Mouse (Mus musculus): Measurements from ENCODE around the gene Asic2. TPM values are rescaled to one million over a fixed set of nuclear protein-coding genes. Genes with fewer than 3 reads are reported as not detected.
A peak's percentile ranks its signal among the peaks of the same experiment; 100 is the strongest.

Asic2 gene
- polyA plus RNA-seq, 1 experiment from 2014 or later: 1.6 TPM

DNA sequence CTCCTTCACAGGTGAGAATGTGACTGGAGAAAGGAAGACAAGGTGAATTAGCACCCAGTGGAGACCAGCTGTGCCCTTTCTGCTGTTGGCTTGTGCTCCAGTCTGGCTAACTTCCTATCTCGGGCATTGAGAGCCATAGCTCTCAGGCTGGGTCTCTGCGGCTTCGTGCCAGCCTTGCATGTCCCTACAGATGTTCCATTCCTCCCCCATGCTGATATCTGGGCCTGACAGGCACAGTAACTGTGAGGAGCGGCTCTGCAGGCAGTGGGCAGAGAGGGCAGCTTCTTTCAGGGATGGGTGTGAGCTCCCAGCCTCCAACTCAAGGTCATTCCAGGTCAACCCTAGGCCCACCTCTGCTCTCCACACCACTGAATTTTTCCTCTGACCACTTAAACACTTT, 31.2 kb upstream of the Asic2 start:
- Histone ChIP-seq H3K4me2 (no peak overlapping the region), H3K27me3 (ENCODE audit: control insufficient read depth, insufficient read depth, low read length) (no peaks in the 10 kb centered on the region), H3K27ac (ENCODE audit: low read depth, low read length) (no peak overlapping the region), H3K9ac (ENCODE audit: low read length) (no peak overlapping the region), H3K4me1 (ENCODE audit: control insufficient read depth, insufficient read depth, low read length) (no peaks in the 10 kb centered on the region), H3K36me3 (ENCODE audit: control insufficient read depth, insufficient read depth, low read length) (no peaks in the 10 kb centered on the region), H3K4me3 (ENCODE audit: low read depth, low read length) (no peak overlapping the region), H3K9me3 (ENCODE audit: control insufficient read depth, low read length) (no peaks in the 10 kb centered on the region)
- no peak for ATAC-seq (ENCODE audit: low FRiP score)
- 86% methylated on average over 4 of the region's 4 CpGs for WGBS
- peak; percentile 72 for DNase-seq (ENCODE audit: low spot score, missing footprints)

DNA sequence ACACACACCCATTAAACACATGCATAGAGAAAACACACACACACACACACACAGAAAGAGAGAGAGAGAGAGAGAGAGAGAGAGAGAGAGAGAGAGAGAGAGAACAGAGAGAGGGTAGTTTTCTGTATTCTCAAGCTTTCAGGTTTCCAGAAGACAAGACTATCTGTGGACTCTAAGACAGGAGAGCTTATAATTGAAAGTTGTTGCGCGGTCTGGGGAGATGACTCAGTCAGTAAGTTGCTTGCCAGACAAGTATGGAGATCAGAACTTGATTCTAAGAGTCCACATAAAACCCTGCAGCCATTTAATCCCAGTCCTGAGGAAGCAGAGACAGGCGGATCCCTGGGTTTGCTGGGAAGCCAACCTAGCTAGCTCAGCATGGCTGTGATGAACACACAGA, 30.4 kb upstream of the Asic2 start:
- Histone ChIP-seq H3K4me2 (no peak overlapping the region), H3K27me3 (ENCODE audit: control insufficient read depth, insufficient read depth, low read length) (no peaks in the 10 kb centered on the region), H3K9me3 (ENCODE audit: control insufficient read depth, low read length) (no peaks in the 10 kb centered on the region), H3K36me3 (ENCODE audit: control insufficient read depth, insufficient read depth, low read length) (no peaks in the 10 kb centered on the region), H3K27ac (ENCODE audit: low read depth, low read length) (no peak overlapping the region), H3K4me1 (ENCODE audit: control insufficient read depth, insufficient read depth, low read length) (no peaks in the 10 kb centered on the region), H3K4me3 (ENCODE audit: low read depth, low read length) (no peak overlapping the region), H3K9ac (ENCODE audit: low read length) (no peak overlapping the region)
- WGBS: 93% methylated on average over 3 of the region's 3 CpGs
- ATAC-seq (ENCODE audit: low FRiP score) (no peak), DNase-seq (ENCODE audit: low spot score, missing footprints) (peak; percentile 66)

DNA sequence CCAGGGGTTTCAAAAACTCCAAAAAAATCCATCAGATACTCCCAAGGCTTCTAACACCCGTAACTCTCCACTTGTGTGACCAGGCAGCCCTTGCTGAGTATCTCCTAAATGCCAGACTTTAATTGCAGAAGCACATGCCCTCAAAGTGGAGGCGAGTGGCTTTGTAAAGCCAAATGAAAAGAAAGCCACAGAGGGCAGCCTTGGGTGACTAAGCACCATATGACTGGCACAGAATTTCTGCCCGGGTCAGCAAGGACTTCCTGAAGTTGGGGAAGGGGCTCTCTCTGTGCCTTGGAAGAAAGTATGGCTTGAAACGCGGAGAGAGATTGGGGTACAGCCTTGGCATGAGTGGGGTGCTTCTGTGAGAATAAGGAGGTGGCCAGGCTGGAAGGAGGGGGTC, 28.8 kb upstream of the Asic2 start:
- Histone ChIP-seq H3K36me3 (ENCODE audit: control insufficient read depth, insufficient read depth, low read length) (no peaks in the 10 kb centered on the region), H3K4me3 (ENCODE audit: low read depth, low read length) (no peak overlapping the region), H3K9ac (ENCODE audit: low read length) (no peak overlapping the region), H3K4me2 (no peak overlapping the region), H3K27ac (ENCODE audit: low read depth, low read length) (no peak overlapping the region), H3K9me3 (ENCODE audit: control insufficient read depth, low read length) (no peaks in the 10 kb centered on the region), H3K4me1 (ENCODE audit: control insufficient read depth, insufficient read depth, low read length) (no peaks in the 10 kb centered on the region), H3K27me3 (ENCODE audit: control insufficient read depth, insufficient read depth, low read length) (no peaks in the 10 kb centered on the region)
- ATAC-seq (ENCODE audit: low FRiP score): no peak
- whole genome bisulfite sequencing: 86% methylated on average over 5 of the region's 5 CpGs
- no peak for DNase-seq (ENCODE audit: low spot score, missing footprints)

DNA sequence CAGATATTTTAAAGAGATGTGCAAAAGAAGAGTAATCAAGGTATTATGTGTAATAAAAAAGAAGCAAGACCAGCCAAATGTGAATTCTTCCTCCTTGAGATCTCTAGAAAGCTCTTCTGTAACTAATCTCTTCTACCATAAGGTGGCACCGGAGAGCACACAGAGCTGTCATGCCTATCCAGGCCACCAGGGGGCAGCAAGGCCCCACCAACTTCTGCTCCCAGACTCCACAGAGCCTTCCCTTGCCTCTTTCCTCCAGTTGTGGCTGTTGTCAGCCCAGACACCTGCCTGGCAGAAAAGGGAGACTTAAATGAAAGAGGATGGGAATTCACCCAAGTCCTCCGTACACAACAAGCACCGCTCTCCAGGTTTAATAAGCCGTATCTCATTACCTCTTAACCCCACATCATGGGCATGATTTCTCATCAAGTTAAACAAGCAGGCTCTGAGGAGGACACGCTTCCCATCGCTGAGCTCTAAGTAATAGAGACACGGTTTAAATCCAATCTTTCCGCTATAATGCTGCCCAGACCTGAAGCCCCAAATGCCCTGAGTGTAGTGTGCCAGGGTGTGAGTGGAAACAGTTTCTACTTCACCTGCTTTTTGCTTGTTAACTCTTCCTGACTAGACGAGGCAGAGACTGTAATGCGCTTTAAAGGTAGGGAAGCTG, 28.1 kb upstream of the Asic2 start:
- DNase-seq (ENCODE audit: low spot score, missing footprints): peak; percentile 99
- no peak for ATAC-seq (ENCODE audit: low FRiP score)
- 68% methylated on average over 10 of the region's 10 CpGs for WGBS

DNA sequence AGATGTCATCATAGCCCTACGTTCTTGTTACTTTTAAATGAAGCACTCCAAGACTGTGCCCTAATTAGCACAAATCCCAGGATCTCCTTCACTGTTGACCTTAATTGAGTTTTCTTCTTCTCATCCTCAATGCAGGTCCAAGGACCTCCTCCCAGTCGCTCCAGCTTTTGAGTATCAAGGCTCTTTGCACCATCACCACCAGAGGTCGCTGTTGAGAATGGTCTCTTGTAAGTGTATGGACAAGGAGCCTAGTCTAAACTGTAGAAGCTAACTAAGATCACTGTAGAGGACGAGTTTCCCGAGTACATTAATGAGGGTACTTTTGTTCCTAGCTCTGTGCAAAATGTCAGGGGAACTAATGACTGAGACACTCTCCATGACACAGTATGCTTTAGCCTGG, 14.9 kb upstream of the Asic2 start:
- Histone ChIP-seq H3K27ac (ENCODE audit: low read depth, low read length) (no peak overlapping the region), H3K4me3 (ENCODE audit: low read depth, low read length) (no peak overlapping the region), H3K9me3 (ENCODE audit: control insufficient read depth, low read length) (no peaks in the 10 kb centered on the region), H3K27me3 (ENCODE audit: control insufficient read depth, insufficient read depth, low read length) (no peaks in the 10 kb centered on the region), H3K9ac (ENCODE audit: low read length) (no peak overlapping the region), H3K4me2 (no peak overlapping the region), H3K36me3 (ENCODE audit: control insufficient read depth, insufficient read depth, low read length) (no peaks in the 10 kb centered on the region), H3K4me1 (ENCODE audit: control insufficient read depth, insufficient read depth, low read length) (no peaks in the 10 kb centered on the region)
- ATAC-seq (ENCODE audit: low FRiP score) (no peak), DNase-seq (ENCODE audit: low spot score, missing footprints) (peak; percentile 93)
- WGBS: 41% methylated on average over 5 of the region's 5 CpGs

More for the DNA sequence above, 28.1 kb upstream of the Asic2 start:
- no peaks in the 10 kb centered on the region for H3K36me3 ChIP-seq (ENCODE audit: control insufficient read depth, insufficient read depth, low read length)
- no peak overlapping the region for H3K9ac ChIP-seq (ENCODE audit: low read length)
- no peak overlapping the region for H3K4me3 ChIP-seq (ENCODE audit: low read depth, low read length)
- H3K4me1 ChIP-seq (ENCODE audit: control insufficient read depth, insufficient read depth, low read length): no peaks in the 10 kb centered on the region
- H3K27ac ChIP-seq (ENCODE audit: low read depth, low read length): no peak overlapping the region
- H3K27me3 ChIP-seq (ENCODE audit: control insufficient read depth, insufficient read depth, low read length): no peaks in the 10 kb centered on the region
- H3K4me2 ChIP-seq: no peak overlapping the region
- no peaks in the 10 kb centered on the region for H3K9me3 ChIP-seq (ENCODE audit: control insufficient read depth, low read length)

DNA sequence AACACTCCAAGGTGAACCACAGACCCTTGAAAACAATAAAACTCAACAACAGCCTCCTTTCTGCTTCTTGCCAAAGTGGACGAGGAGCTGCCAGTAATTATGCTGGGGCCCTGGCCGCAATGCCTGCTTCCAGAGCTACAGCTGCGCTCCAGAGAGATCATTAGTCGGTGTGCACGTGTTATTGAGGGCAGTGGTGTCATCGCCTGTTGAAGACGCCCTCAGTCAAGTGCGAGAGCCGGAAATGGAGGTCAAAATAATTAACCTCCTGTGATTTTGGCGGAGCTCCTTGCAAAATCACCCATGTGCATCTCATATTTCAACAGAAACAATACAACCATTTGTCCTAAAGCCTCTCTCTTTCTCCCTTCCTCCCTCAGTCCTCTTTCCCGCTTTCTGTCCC, 13.9 kb upstream of the Asic2 start:
- Histone ChIP-seq H3K4me3 (ENCODE audit: low read depth, low read length) (no peak overlapping the region), H3K36me3 (ENCODE audit: control insufficient read depth, insufficient read depth, low read length) (no peaks in the 10 kb centered on the region), H3K27ac (ENCODE audit: low read depth, low read length) (no peak overlapping the region), H3K9ac (ENCODE audit: low read length) (no peak overlapping the region), H3K9me3 (ENCODE audit: control insufficient read depth, low read length) (no peaks in the 10 kb centered on the region), H3K4me1 (ENCODE audit: control insufficient read depth, insufficient read depth, low read length) (no peaks in the 10 kb centered on the region), H3K4me2 (no peak overlapping the region), H3K27me3 (ENCODE audit: control insufficient read depth, insufficient read depth, low read length) (no peaks in the 10 kb centered on the region)
- ATAC-seq (ENCODE audit: low FRiP score): no peak
- no peak for DNase-seq (ENCODE audit: low spot score, missing footprints)
- 72% methylated on average over 11 of the region's 11 CpGs for WGBS

DNA sequence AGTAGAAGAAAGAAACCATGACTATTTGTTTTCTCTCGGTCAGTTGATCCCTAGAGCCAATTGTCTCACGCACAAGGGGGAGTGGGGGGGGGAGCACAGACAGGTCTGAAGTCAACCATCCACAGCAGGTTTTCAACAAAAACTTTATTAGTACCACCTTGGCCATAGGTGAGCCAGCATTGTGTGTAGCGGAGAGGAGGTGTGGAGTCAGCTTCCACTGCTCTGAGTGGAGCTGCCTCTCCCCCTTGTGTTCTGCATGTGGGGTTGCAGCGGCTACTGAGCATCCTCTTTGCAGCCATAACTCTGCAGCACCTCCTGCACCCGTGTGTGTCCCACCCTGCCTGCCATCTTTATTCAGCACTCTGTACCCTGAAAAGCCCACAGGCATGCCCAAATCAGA, 6.3 kb upstream of the Asic2 start:
- no peaks in the 10 kb centered on the region for H3K36me3 ChIP-seq (ENCODE audit: control insufficient read depth, insufficient read depth, low read length)
- H3K27ac ChIP-seq (ENCODE audit: low read depth, low read length): no peak overlapping the region
- no peaks in the 10 kb centered on the region for H3K4me1 ChIP-seq (ENCODE audit: control insufficient read depth, insufficient read depth, low read length)
- ATAC-seq (ENCODE audit: low FRiP score): no peak
- H3K9me3 ChIP-seq (ENCODE audit: control insufficient read depth, low read length): no peaks in the 10 kb centered on the region
- H3K27me3 ChIP-seq (ENCODE audit: control insufficient read depth, insufficient read depth, low read length): peaks cover 2% of the 10 kb centered on the region; the same call in 1 of the 2 replicates
- 24% methylated on average over 5 of the region's 5 CpGs for WGBS
- H3K4me3 ChIP-seq (ENCODE audit: low read depth, low read length): no peak overlapping the region
- no peak overlapping the region for H3K9ac ChIP-seq (ENCODE audit: low read length)
- DNase-seq (ENCODE audit: low spot score, missing footprints): peak; percentile 81
- no peak overlapping the region for H3K4me2 ChIP-seq

DNA sequence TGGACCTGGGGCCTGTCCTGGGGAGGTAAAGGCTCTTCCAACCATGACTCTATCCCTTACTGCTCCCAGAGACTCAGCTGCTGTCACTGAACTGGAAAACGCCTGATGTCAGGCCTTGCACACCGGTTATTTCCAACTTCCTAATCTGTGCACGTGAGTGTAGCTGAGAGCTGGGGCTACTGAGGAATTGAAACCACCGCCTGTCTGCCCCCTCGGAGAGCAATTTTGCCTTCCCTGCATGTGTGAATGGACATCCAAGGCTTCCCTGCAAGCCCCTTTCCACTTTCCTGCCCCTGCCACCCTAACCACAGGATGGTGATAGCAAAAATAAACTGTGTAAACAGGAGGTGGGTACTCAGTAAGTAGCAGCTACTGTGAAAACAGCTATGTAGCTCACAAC, 5.4 kb upstream of the Asic2 start:
- no peak overlapping the region for H3K9ac ChIP-seq (ENCODE audit: low read length)
- H3K4me3 ChIP-seq (ENCODE audit: low read depth, low read length): no peak overlapping the region
- H3K27ac ChIP-seq (ENCODE audit: low read depth, low read length): no peak overlapping the region
- H3K36me3 ChIP-seq (ENCODE audit: control insufficient read depth, insufficient read depth, low read length): no peaks in the 10 kb centered on the region
- peak; percentile 76 for DNase-seq (ENCODE audit: low spot score, missing footprints)
- peaks cover 4% of the 10 kb centered on the region; the same call in 1 of the 2 replicates for H3K4me1 ChIP-seq (ENCODE audit: control insufficient read depth, insufficient read depth, low read length)
- H3K27me3 ChIP-seq (ENCODE audit: control insufficient read depth, insufficient read depth, low read length): peaks cover 4% of the 10 kb centered on the region; the same call in 1 of the 2 replicates
- H3K9me3 ChIP-seq (ENCODE audit: control insufficient read depth, low read length): no peaks in the 10 kb centered on the region
- no peak for ATAC-seq (ENCODE audit: low FRiP score)
- H3K4me2 ChIP-seq: no peak overlapping the region
- 50% methylated on average over 5 of the region's 5 CpGs for WGBS

DNA sequence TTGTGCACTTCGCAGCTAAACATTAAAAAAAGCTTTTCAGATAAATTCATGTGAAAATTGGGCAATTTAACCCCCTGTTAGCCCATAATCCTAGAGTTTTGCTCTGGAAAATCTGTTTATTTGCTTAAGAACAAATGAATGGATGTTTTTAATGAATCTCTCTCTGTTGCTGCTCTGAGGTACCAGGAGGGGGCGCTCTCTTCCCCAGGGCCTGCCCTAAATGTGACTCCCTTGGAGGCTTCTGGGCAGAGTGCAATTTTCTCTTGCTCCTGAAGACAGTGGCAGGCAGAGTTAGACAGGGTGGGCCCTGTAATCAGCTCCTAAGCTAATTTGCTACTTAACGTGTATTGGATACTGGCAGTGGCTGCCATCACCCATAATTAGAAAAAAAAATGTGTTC, 3.8 kb upstream of the Asic2 start:
- peak; percentile 81 for DNase-seq (ENCODE audit: low spot score, missing footprints)

More for the DNA sequence above, 3.8 kb upstream of the Asic2 start:
- no peak overlapping the region for H3K27ac ChIP-seq (ENCODE audit: low read depth, low read length)
- H3K27me3 ChIP-seq (ENCODE audit: control insufficient read depth, insufficient read depth, low read length): peaks cover 16% of the 10 kb centered on the region
- no peak overlapping the region for H3K4me2 ChIP-seq
- no peaks in the 10 kb centered on the region for H3K36me3 ChIP-seq (ENCODE audit: control insufficient read depth, insufficient read depth, low read length)
- WGBS: 58% methylated on average over 3 of the region's 3 CpGs
- peaks cover 4% of the 10 kb centered on the region; the same call in 1 of the 2 replicates for H3K4me1 ChIP-seq (ENCODE audit: control insufficient read depth, insufficient read depth, low read length)
- no peaks in the 10 kb centered on the region for H3K9me3 ChIP-seq (ENCODE audit: control insufficient read depth, low read length)
- no peak overlapping the region for H3K4me3 ChIP-seq (ENCODE audit: low read depth, low read length)
- no peak for ATAC-seq (ENCODE audit: low FRiP score)
- H3K9ac ChIP-seq (ENCODE audit: low read length): no peak overlapping the region
